Mouse (Mus musculus): Measurements from ENCODE around the gene Banp.

Banp gene

GRCm38 (mm10) chr8:121927316-121927715, 22.2 kb upstream of the Banp start:
- peak; percentile 54 for DNase-seq (ENCODE audit: low spot score)

GRCm38 (mm10) chr8:121930047-121930446, 19.5 kb upstream of the Banp start:
- DNase-seq (ENCODE audit: low spot score), result no peak

GRCm38 (mm10) chr8:121931571-121931970, 18.0 kb upstream of the Banp start:
- DNase-seq (ENCODE audit: low spot score), result no peak

- DNase-seq (ENCODE audit: low spot score), result peak; percentile 35
These were observed 17.4 kb upstream of the Banp start for GRCm38 (mm10) chr8:121932026-121932667.

GRCm38 (mm10) chr8:121932668-121933520, 16.7 kb upstream of the Banp start:
- no peak for DNase-seq (ENCODE audit: low spot score)

GRCm38 (mm10) chr8:121934506-121934905, 15.0 kb upstream of the Banp start:
- peak; percentile 61 for DNase-seq (ENCODE audit: low spot score)

- DNase-seq (ENCODE audit: low spot score), result no peak
These were observed 14.6 kb upstream of the Banp start for GRCm38 (mm10) chr8:121934923-121935322.

- DNase-seq (ENCODE audit: low spot score), result no peak
These were observed 13.9 kb upstream of the Banp start for GRCm38 (mm10) chr8:121935341-121936294.

- DNase-seq (ENCODE audit: low spot score), result peak; percentile 47
These were observed 13.2 kb upstream of the Banp start for GRCm38 (mm10) chr8:121936391-121936790.

GRCm38 (mm10) chr8:121938732-121939131, 10.8 kb upstream of the Banp start:
- no peak for DNase-seq (ENCODE audit: low spot score)

GRCm38 (mm10) chr8:121943057-121943540, 6.5 kb upstream of the Banp start:
- DNase-seq (ENCODE audit: low spot score), result no peak

GRCm38 (mm10) chr8:121943716-121944115, 5.8 kb upstream of the Banp start:
- no peak for DNase-seq (ENCODE audit: low spot score)

- no peak for DNase-seq (ENCODE audit: low spot score)
These were observed 4.7 kb upstream of the Banp start, which contains the start of gene Car5a for GRCm38 (mm10) chr8:121944831-121945230. Car5a (minus strand) TSS chr8:121944904.

GRCm38 (mm10) chr8:121946351-121946750, 3.2 kb upstream of the Banp start:
- no peak for DNase-seq (ENCODE audit: low spot score)

GRCm38 (mm10) chr8:121947047-121947752, 2.4 kb upstream of the Banp start:
- DNase-seq (ENCODE audit: low spot score), result no peak

GRCm38 (mm10) chr8:121947753-121948141, 1.8 kb upstream of the Banp start:
- DNase-seq (ENCODE audit: low spot score), result peak; percentile 91

GRCm38 (mm10) chr8:121948321-121949145, 1.0 kb upstream of the Banp start:
- DNase-seq (ENCODE audit: low spot score), result no peak

GRCm38 (mm10) chr8:121949941-121950748, 595 bp downstream of the Banp start:
- peak; percentile 98 for DNase-seq (ENCODE audit: low spot score)

All from lung, postnatal 25 days (tissue).